Mouse (Mus musculus) CH12.LX (cell line): Measurements from ENCODE around the gene Fbxo31. TPM values are rescaled to one million over a fixed set of nuclear protein-coding genes. Genes with fewer than 3 reads are reported as not detected.

Experiments
- DNase-seq: peaks from one replicate; pipeline ENCODE4 v3.0.0-alpha.2; 2013; ENCODE audit errors: extremely low read depth
- H3K27ac ChIP-seq: 2 replicates; pipeline ENCODE4 v1.5.1; 2012; ENCODE audit warnings: low read depth, mild to moderate bottlenecking, control low read depth, moderate library complexity; ENCODE audit not compliant: insufficient read depth
- H3K27me3 ChIP-seq: replicated peaks from 2 replicates; pipeline ENCODE3; 2012; ENCODE audit warnings: inconsistent platforms
- H3K36me3 ChIP-seq, 2 experiments: replicated peaks in 1 of 2; 2 replicates each; pipeline versions ENCODE3 to v1.6.1; 2012; ENCODE audit warnings: inconsistent platforms in 1 of 2, low read length in 1 of 2, mild to moderate bottlenecking in 1 of 2, mixed read lengths in 1 of 2, moderate library complexity in 1 of 2; ENCODE audit not compliant: control insufficient read depth in 1 of 2, insufficient read depth in 1 of 2
- H3K4me1 ChIP-seq, 2 experiments: 2 replicates each; pipeline ENCODE4 v1.6.1; 2012; ENCODE audit warnings: inconsistent platforms in 1 of 2, moderate library complexity in 1 of 2; ENCODE audit not compliant: insufficient read depth in 2 of 2, control insufficient read depth in 1 of 2
- H3K4me2 ChIP-seq: 2 replicates; pipeline ENCODE4 v1.6.1; 2012; ENCODE audit warnings: low read depth, mild to moderate bottlenecking, control low read depth; ENCODE audit not compliant: poor library complexity, insufficient read depth, severe bottlenecking
- H3K4me3 ChIP-seq, 3 experiments: fragments of 150-350 bp in 1 of 3; sonication (generic) in 1 of 3; replicated peaks in 1 of 3; 2 replicates each; pipeline versions ENCODE3 to v1.5.1; 2011 to 2012; ENCODE audit warnings: low read depth in 2 of 3, low read length in 2 of 3, mild to moderate bottlenecking in 2 of 3, moderate library complexity in 2 of 3, control low read depth in 1 of 3, improper control_type of control experiment in 1 of 3, inconsistent platforms in 1 of 3, mixed read lengths in 1 of 3; ENCODE audit not compliant: poor library complexity in 1 of 3
- H3K79me2 ChIP-seq: replicated peaks from 2 replicates; pipeline ENCODE4 v1.6.1; 2012; ENCODE audit warnings: mild to moderate bottlenecking, moderate library complexity; ENCODE audit not compliant: control insufficient read depth, poor library complexity, insufficient read depth, severe bottlenecking; ENCODE audit errors: extremely low read depth
- H3K9ac ChIP-seq: 2 replicates; pipeline ENCODE4 v1.6.1; 2012; ENCODE audit warnings: low read depth, mild to moderate bottlenecking, control low read depth, moderate library complexity; ENCODE audit not compliant: insufficient read depth
- H3K9me3 ChIP-seq: replicated peaks from 2 replicates; pipeline ENCODE3; 2012; ENCODE audit warnings: low read length, inconsistent platforms, mixed read lengths
- BHLHE40 ChIP-seq: IDR thresholded peaks from 2 replicates; pipeline ENCODE4 v1.6.1; 2011; ENCODE audit warnings: mild to moderate bottlenecking, low read depth, low read length, improper control_type of control experiment
- CHD1 ChIP-seq: IDR thresholded peaks from 2 replicates; pipeline ENCODE4 v1.6.1; 2012; ENCODE audit warnings: low read depth, low read length, improper control_type of control experiment, inconsistent platforms
- CHD2 ChIP-seq: IDR thresholded peaks from 2 replicates; pipeline ENCODE4 v1.6.1; 2011; ENCODE audit warnings: low read length, improper control_type of control experiment
- CTCF ChIP-seq, 2 experiments: IDR thresholded peaks in 1 of 2; conservative IDR thresholded peaks in 1 of 2; 2 replicates each; pipeline ENCODE4 v1.5.1; 2011 to 2012; ENCODE audit warnings: low read depth in 2 of 2, low read length in 2 of 2, improper control_type of control experiment in 1 of 2, inconsistent platforms in 1 of 2, mild to moderate bottlenecking in 1 of 2, moderate library complexity in 1 of 2
- E2F4 ChIP-seq: IDR thresholded peaks from 2 replicates; pipeline ENCODE4 v1.6.1; 2011; ENCODE audit warnings: low read depth, low read length, improper control_type of control experiment; ENCODE audit not compliant: insufficient replicate concordance
- ELF1 ChIP-seq: IDR thresholded peaks from 2 replicates; pipeline ENCODE4 v1.6.1; 2014; ENCODE audit warnings: low read depth, mild to moderate bottlenecking, inconsistent platforms, low read length, improper control_type of control experiment
- EP300 ChIP-seq: IDR thresholded peaks from 2 replicates; pipeline ENCODE4 v1.6.1; 2011; ENCODE audit warnings: low read length, improper control_type of control experiment
- GABPA ChIP-seq: IDR thresholded peaks from 2 replicates; pipeline ENCODE4 v1.6.1; 2012; ENCODE audit warnings: low read depth, low read length, improper control_type of control experiment, inconsistent platforms; ENCODE audit not compliant: insufficient replicate concordance
- HCFC1 ChIP-seq: IDR thresholded peaks from 2 replicates; pipeline ENCODE4 v1.6.1; 2012; ENCODE audit warnings: low read depth, mild to moderate bottlenecking, inconsistent platforms, low read length, improper control_type of control experiment
- JUND ChIP-seq: conservative IDR thresholded peaks from 2 replicates; pipeline ENCODE4 v1.6.1; 2011; ENCODE audit warnings: low read depth, low read length, improper control_type of control experiment
- KAT2A ChIP-seq: IDR thresholded peaks from 2 replicates; pipeline ENCODE4 v1.6.1; 2012; ENCODE audit warnings: low read length, improper control_type of control experiment, inconsistent platforms; ENCODE audit not compliant: insufficient replicate concordance
- MAFK ChIP-seq: IDR thresholded peaks from 2 replicates; pipeline ENCODE4 v1.6.1; 2011; ENCODE audit warnings: low read length, improper control_type of control experiment; ENCODE audit not compliant: insufficient replicate concordance
- MAX ChIP-seq: IDR thresholded peaks from 2 replicates; pipeline ENCODE4 v1.6.1; 2011; ENCODE audit warnings: low read length, improper control_type of control experiment
- MXI1 ChIP-seq: IDR thresholded peaks from 2 replicates; pipeline ENCODE4 v1.6.1; 2011; ENCODE audit warnings: mild to moderate bottlenecking, low read depth, low read length, improper control_type of control experiment
- MYC ChIP-seq: IDR thresholded peaks from 2 replicates; pipeline ENCODE4 v1.6.1; 2011; ENCODE audit warnings: low read depth, mild to moderate bottlenecking, improper control_type of control experiment, low read length
- NELFE ChIP-seq: IDR thresholded peaks from 2 replicates; pipeline ENCODE4 v1.6.1; 2011; ENCODE audit warnings: low read depth, low read length, improper control_type of control experiment
- NRF1 ChIP-seq: IDR thresholded peaks from 2 replicates; pipeline ENCODE4 v1.6.1; 2014; ENCODE audit warnings: low read depth, mild to moderate bottlenecking, inconsistent platforms, low read length, improper control_type of control experiment, moderate library complexity
- POLR2A ChIP-seq: IDR thresholded peaks from 2 replicates; pipeline ENCODE4 v1.6.1; 2011; ENCODE audit warnings: low read depth, mild to moderate bottlenecking, improper control_type of control experiment, low read length
- RAD21 ChIP-seq: IDR thresholded peaks from 2 replicates; pipeline ENCODE4 v1.6.1; 2011; ENCODE audit warnings: low read depth, mild to moderate bottlenecking, low read length, improper control_type of control experiment, moderate library complexity
- RCOR1 ChIP-seq: conservative IDR thresholded peaks from 2 replicates; pipeline ENCODE4 v1.6.1; 2012; ENCODE audit warnings: low read depth, mild to moderate bottlenecking, inconsistent platforms, low read length, improper control_type of control experiment
- SMC3 ChIP-seq: IDR thresholded peaks from 2 replicates; pipeline ENCODE4 v1.6.1; 2011; ENCODE audit warnings: low read depth, low read length, improper control_type of control experiment
- ZC3H11A ChIP-seq: IDR thresholded peaks from 2 replicates; pipeline ENCODE4 v1.6.1; 2012; ENCODE audit warnings: low read depth, mild to moderate bottlenecking, inconsistent platforms, low read length, improper control_type of control experiment
- ZKSCAN1 ChIP-seq: IDR thresholded peaks from 2 replicates; pipeline ENCODE4 v1.6.1; 2012; ENCODE audit warnings: low read depth, inconsistent platforms, low read length, improper control_type of control experiment, borderline replicate concordance
- dilution Hi-C: fragments of 300-500 bp; cut with MboI; formaldehyde crosslinking; loops from 2 replicates; pipeline ENCODE4 v1.14.3; 2020; ENCODE audit warnings: low sequenced_read_pairs; ENCODE audit not compliant: extremely low pct_unique_long_range_greater_than_20kb, extremely low pct_ligation_motif_present
- in situ Hi-C: fragments of 300-500 bp; cut with MboI; formaldehyde crosslinking; loops from 3 replicates; pipeline ENCODE4 v1.14.3; 2019; ENCODE audit warnings: low sequenced_read_pairs, low pct_ligation_motif_present, low pct_unique_long_range_greater_than_20kb, mixed read lengths
- polyA plus RNA-seq: library from polyadenylated mRNA; unstranded; fragments of >175 nt; gene quantifications from 2 replicates; pipeline ENCODE4 v1.2.1, GENCODE M21; 2012; ENCODE audit warnings: low read depth; ENCODE audit not compliant: insufficient read length
- total RNA-seq, 2 experiments: library from RNA; depleted of rRNA; stranded (reverse); fragments of 300-350 nt in 1 of 2; fragments of >200 nt in 1 of 2; gene quantifications; 2 replicates each; pipeline ENCODE4 v1.2.3; 2012 to 2014

Fbxo31 gene
- total and polyA plus RNA-seq, 3 experiments, result 13.2 to 24.7 (median 14.2) TPM

GRCm38 (mm10) chr8:121560432-121561100, 18.0 kb downstream of the Fbxo31 start:
- Histone ChIP-seq H3K4me2 (no peak overlapping the region), H3K79me2 (no peaks in the 10 kb centered on the region), H3K27me3 (no peaks in the 10 kb centered on the region), H3K4me3 (no peak overlapping the region), H3K4me1 (no peaks in the 10 kb centered on the region), H3K36me3 (peaks cover 40 to 87% of the 10 kb centered on the region in 2 experiments), H3K9ac (no peak overlapping the region), H3K27ac (no peak overlapping the region), H3K9me3 (no peaks in the 10 kb centered on the region)
- DNase-seq, result no peak
- dilution Hi-C loops, result no loop called here
- TF ChIP-seq ELF1 (no peak), NELFE (no peak), CHD1 (no peak), EP300 (no peak), SMC3 (no peak), MAX (no peak)
- in situ Hi-C loops, result no loop called here

GRCm38 (mm10) chr8:121559801-121560200, 18.8 kb downstream of the Fbxo31 start:
- Histone ChIP-seq H3K4me3 (no peak overlapping the region), H3K27ac (no peak overlapping the region), H3K27me3 (no peaks in the 10 kb centered on the region), H3K79me2 (no peaks in the 10 kb centered on the region)
- TF ChIP-seq JUND (no peak), BHLHE40 (no peak), NRF1 (no peak), KAT2A (no peak), E2F4 (no peak), ZKSCAN1 (no peak), ZC3H11A (no peak), RAD21 (no peak), CTCF (conservative IDR thresholded peaks at IDR 0.05 in 1 of 2, IDR thresholded peaks at IDR 0.05 in 1 of 2; ENCODE audit: low read depth in 2 of 2, low read length in 2 of 2) (no peak), MXI1 (no peak), MAFK (no peak), ELF1 (no peak), RCOR1 (no peak), POLR2A (no peak), HCFC1 (no peak), CHD2 (no peak), NELFE (no peak), MYC (no peak), SMC3 (no peak), GABPA (no peak)
- TF ChIP-seq, all 38 proteins: peak for 0
- in situ Hi-C loops (loop anchor here (5.0 kb wide), 1 partner anchor 32 kb away; the partner anchor contains the start of gene Map1lc3b), dilution Hi-C loops (no loop called here)
- no peak for DNase-seq
- Histone ChIP-seq H3K9ac (no peak overlapping the region), H3K9me3 (no peaks in the 10 kb centered on the region), H3K4me2 (no peak overlapping the region), H3K4me1 (no peaks in the 10 kb centered on the region), H3K36me3 (peaks cover 39 to 87% of the 10 kb centered on the region in 2 experiments)
